Mouse (Mus musculus) kidney, postnatal 25 days (tissue): ENCODE data around the gene Shtn1.
A peak's percentile ranks its signal among the peaks of the same experiment; 100 is the strongest.

Source experiments
- DNase-seq, 2 experiments: peaks; one replicate each; pipeline ENCODE4 v3.0.0; 2021; ENCODE audit warnings: mixed read lengths in 2 of 2

Gene Shtn1

GRCm38 (mm10) chr19:59075472-59076101 is at the start of gene Shtn1:
Gene Shtn1 (minus strand): TSS chr19:59076100.
- DNase-seq: peak; percentile 57 to 74

- no peak for DNase-seq
Observed at GRCm38 (mm10) chr19:59114152-59114551, 38.3 kb upstream of the Shtn1 start.

- DNase-seq: no peak
Observed at GRCm38 (mm10) chr19:59109937-59110336, 34.0 kb upstream of the Shtn1 start.

- no peak for DNase-seq
Observed at GRCm38 (mm10) chr19:59098315-59098714, 22.4 kb upstream of the Shtn1 start.

DNA sequence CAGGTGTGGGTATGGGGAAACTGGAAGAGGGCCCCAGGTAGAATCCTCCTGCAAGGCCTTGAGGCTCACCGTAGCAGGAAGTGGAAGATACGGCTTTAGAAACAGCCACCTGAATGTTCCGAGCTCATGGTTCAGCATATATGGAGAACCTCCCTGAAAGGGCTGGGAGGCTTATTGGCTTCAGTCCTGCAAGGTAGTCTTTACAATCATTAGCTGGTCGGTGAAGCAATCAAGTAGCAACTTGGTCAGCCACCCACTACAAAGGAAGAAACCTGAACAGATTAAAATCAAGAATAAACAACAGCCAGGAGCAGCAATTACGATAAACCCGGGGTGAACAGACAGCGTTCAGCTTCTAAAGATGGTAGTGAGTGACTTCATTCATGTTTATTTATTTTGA is 16.4 kb upstream of the Shtn1 start:
- DNase-seq: no peak

DNA sequence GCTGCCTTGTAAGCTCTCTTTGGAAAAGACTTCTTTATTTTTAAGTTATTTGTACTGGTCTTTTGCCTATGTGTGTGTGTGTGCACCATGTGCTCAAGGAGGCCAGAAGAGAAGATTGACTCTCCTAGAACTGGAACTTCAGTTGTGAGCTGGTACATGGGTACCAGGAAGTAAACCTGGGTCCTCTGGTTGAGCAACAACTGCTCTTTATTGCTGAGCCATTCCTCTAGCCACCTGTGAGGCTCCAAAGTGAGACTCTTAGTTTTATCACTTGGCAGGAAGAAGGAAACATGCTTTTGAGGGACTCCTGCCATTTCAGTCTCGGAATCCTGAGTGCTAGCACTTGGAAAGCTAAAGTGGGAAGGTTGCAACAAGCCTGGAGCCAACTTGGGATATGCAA is 14.4 kb upstream of the Shtn1 start:
- DNase-seq: no peak

DNA sequence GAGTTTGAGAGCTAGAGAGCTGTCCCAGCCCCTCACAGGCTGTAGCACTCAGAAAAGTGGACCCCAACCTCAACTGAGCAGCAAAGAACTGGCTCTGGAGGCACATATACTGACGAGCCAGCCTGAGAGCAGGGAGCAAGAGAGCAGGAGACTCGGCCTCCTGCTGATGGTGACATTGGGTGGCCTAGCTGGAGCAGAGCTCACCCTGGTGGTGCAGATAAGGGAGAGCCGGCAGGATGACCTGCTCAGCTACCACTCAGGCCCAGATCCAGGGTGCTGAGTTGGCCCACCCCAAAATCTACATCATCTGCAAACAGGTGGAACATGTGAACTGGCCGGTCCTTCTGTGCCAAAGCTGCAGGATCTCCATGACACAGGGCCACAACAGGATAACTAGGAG is 8.4 kb upstream of the Shtn1 start:
- DNase-seq: no peak

- DNase-seq: peak in 1 of 2 experiments; percentile 3
Observed at GRCm38 (mm10) chr19:59076131-59076530, 231 bp upstream of the Shtn1 start.

- peak; percentile 4 to 33 for DNase-seq
Observed at GRCm38 (mm10) chr19:59074841-59075471, 944 bp downstream of the Shtn1 start.

GRCm38 (mm10) chr19:59074381-59074780 is 1.5 kb downstream of the Shtn1 start:
- no peak for DNase-seq

- no peak for DNase-seq
Observed at GRCm38 (mm10) chr19:59073006-59073405, 2.9 kb downstream of the Shtn1 start.

- no peak for DNase-seq
Observed at GRCm38 (mm10) chr19:59071979-59072378, 3.9 kb downstream of the Shtn1 start.

GRCm38 (mm10) chr19:59071396-59071795 is 4.5 kb downstream of the Shtn1 start:
- no peak for DNase-seq

GRCm38 (mm10) chr19:59067652-59068051 is 8.2 kb downstream of the Shtn1 start:
- no peak for DNase-seq

DNA sequence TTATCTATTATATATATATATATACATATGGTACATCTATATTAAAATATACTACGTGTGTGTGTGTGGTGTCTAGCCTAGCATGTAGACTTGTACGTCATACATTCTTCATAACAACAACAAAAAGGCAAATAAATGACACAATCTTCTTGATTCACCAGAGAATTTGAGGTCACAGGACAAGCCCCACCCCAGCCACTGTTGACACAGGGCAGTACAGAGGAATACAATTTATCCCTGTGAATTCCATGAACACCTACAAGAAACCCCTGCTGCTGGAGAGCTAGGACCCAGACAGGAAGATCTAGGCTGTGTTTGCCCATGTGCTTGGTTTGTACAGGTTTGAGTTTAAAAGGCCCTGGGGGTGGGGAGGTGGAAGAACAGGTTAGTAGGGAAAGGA is 9.2 kb downstream of the Shtn1 start:
- no peak for DNase-seq

GRCm38 (mm10) chr19:59066115-59066514 is 9.8 kb downstream of the Shtn1 start:
- no peak for DNase-seq

DNA sequence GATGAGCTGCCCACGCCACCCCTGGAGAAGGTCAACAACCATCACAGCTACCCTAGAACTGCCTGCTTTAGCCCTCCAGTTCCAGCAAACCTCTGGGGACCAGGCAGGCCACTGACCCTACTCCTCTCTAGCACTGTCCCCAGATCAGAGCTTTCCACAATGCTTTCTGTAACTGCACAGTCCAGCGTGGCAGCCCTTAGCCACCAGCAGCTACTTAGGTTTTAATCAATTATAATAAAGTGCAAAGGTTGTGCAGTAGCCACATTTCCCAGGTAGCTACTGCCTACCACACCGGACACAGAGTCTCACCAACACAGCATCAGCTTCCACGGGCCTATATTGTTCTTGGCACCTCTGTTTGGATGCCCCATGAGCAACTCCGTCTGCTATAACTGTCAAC is 11.3 kb downstream of the Shtn1 start:
- no peak for DNase-seq

- no peak for DNase-seq
Observed at GRCm38 (mm10) chr19:59063568-59063967, 12.3 kb downstream of the Shtn1 start.

GRCm38 (mm10) chr19:59058105-59058504 is 17.8 kb downstream of the Shtn1 start:
- DNase-seq: no peak

DNA sequence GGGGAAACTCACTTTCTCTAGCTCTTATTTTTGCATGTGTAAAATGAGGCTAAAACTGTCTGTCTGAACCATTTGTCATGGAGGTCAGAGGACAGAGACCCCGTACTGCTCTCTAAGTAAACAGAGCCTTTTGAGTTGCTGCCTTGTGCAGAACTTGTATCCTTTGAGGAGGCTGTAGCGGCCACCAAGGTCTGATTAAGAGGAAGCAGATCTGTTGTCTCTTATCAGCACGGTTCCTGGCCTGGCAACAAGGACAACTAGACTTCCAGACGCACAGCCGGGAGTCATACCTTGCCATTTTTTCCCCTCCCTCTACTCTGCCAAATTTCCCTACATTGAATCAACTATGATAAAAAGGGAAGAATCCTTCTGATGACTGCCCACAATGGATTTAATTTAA is 18.5 kb downstream of the Shtn1 start:
- DNase-seq: no peak

- DNase-seq: no peak
Observed at GRCm38 (mm10) chr19:59054632-59054951, 21.3 kb downstream of the Shtn1 start.

DNA sequence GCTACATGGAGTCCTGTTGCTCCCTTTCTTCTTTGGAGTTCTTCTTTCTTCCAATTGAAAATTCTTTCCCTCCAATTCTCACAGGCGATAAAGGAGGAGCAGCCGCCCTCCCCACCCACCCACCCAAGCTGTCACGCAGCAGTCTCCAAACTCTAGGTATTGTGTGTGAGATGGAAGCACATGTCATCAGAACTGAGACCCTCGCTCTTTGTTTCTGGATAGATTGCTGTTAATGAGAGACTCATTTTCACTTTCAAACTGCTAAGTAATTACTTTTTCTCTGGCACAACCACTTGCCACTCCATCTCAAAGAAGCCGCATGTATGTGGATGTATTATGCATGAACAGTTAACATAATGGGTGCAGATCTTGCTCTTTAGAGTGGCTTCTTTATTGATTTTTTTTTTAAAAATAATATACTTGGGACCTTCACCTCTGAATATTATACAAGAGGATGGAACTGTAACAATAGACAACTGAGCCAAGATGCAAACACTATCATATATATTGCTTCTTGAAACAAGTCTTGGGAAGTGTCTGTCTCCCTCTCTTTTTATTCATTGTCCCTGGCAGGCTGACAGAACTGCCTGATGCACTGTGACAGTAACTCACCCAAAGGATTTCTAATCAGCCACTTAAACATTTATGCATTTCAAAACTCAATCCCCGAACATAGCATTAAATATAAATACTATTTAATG is 21.8 kb downstream of the Shtn1 start:
- DNase-seq: no peak

DNA sequence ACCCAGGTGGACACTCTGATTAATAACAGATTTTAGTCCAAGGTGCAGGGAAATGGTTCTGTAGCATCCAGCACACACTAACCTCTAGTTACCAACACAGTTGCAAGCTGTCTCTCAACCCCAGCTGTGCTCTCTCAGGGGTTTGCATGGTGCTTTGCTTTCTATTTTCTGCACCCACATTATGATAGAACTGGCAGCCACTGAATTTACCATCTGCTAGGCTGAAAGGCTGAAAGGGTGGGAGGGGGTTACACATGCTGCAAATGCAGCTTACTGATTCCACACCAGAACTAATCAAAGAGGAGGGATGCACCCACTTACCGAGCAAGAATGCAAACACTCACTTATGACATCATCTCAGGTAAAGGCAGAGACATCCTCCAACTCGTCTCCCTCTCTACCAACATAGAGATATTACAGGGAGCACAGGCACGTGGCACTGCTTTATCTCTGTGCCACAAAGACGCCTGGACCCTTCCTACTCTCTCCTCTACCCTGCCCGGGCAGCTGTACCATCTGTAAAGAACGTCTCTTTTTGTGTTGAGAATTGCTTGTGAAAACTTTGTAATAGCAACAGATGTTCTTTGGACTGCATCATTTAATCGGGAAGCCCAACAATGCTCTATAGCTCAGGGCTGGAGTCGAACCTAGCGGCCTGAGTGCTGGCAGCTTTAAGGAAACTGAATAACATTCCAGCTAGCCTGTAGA is 23.0 kb downstream of the Shtn1 start:
- DNase-seq: no peak

DNA sequence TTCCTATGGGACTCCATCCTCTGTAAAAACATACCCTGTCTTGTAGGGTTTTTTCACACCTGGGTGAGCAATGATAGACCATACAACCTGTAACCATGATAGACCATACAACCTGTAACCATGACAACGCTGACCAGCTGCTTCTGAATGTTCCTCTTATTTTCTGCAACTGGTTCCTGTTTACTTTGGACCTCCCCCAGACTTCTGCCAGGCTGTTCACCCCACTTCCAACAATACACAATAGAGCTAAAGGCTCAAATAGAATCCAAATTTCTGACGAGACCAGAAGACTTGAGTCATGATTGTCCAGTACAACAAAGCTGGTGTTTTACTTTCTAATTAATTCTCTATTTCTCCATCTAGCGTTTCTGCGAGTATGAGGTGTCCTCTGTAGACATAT is 23.8 kb downstream of the Shtn1 start:
- no peak for DNase-seq
